Mouse (Mus musculus) megakaryocyte-erythroid progenitor cell, adult 5 weeks (primary cell): ENCODE measurements around the gene Mdh1. TPM values are rescaled to one million over a fixed set of nuclear protein-coding genes. Genes with fewer than 3 reads are reported as not detected.

Experiments
- polyA plus RNA-seq: library from polyadenylated mRNA; stranded (reverse); fragments of >175 nt; gene quantifications from 2 replicates; pipeline ENCODE4 v1.2.3, GENCODE M21; 2012

Mdh1 gene
- polyA plus RNA-seq, result 13.8 and 15.9 TPM in 2 replicates

DNA sequence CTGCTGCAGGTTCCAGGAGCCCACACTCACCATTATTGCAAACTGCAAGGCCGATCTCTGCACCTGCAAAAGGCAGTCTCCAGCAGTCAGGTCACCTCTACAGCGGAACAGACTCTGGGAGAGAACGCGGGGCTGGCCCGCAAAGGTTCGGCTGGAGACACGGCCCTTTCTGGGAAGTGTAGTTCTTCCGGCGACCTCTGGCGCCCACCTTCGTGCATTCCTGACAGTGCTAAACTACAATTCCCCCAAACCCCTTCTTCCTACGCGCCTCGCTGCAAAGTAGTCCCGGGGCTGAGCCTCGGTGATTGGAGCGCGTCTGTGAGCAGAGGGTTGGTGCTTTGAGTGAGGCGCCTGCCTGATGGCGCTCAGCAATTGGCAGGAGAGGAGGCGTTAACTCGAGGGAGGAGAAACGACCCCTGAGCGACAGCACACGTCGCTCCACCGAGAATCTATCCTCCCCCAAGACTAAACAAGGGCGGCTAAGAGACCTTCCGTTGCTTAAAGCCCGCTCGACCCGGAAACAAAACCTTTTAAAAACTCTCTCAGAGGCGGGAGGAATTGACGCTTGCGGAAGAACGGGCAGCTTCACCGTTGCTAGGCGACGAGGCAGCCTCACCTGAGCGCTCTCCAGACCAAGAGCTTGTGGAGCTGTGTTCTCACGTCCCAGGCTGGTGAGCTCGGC, at the start of gene Mdh1, which contains the start of gene Wdpcp:
Gene Mdh1, minus strand, starts transcription at position 668 of the 682 bp plus-strand sequence.
Gene Wdpcp, plus strand, starts transcription at position 536 of the 682 bp plus-strand sequence.

Other genes starting within 250 kb of the Mdh1 start
- gene Ugp2, start 201.2 kb downstream of the Mdh1 start, polyA plus RNA-seq, result 9.6 and 9.8 TPM in 2 replicates
- 0.34 and 0.43 TPM in 2 replicates for gene Wdpcp, start 132 bp downstream of the Mdh1 start, polyA plus RNA-seq